Mouse (Mus musculus) B cell, adult 2 months (primary cell): ENCODE data around the gene Slc29a1.
A peak's percentile ranks its signal among the peaks of the same experiment; 100 is the strongest.

Experiments
- DNase-seq, 2 experiments: peaks; one replicate each; pipeline ENCODE4 v3.0.0; 2022

The Slc29a1 gene

GRCm38 (mm10) chr17:45549617-45550181, 49.7 kb downstream of the Slc29a1 start, which contains the start of gene Tmem151b:
TSS of gene Tmem151b (minus strand) at chr17:45549677.
- DNase-seq: peak in 1 of 2 experiments; percentile 5

DNA sequence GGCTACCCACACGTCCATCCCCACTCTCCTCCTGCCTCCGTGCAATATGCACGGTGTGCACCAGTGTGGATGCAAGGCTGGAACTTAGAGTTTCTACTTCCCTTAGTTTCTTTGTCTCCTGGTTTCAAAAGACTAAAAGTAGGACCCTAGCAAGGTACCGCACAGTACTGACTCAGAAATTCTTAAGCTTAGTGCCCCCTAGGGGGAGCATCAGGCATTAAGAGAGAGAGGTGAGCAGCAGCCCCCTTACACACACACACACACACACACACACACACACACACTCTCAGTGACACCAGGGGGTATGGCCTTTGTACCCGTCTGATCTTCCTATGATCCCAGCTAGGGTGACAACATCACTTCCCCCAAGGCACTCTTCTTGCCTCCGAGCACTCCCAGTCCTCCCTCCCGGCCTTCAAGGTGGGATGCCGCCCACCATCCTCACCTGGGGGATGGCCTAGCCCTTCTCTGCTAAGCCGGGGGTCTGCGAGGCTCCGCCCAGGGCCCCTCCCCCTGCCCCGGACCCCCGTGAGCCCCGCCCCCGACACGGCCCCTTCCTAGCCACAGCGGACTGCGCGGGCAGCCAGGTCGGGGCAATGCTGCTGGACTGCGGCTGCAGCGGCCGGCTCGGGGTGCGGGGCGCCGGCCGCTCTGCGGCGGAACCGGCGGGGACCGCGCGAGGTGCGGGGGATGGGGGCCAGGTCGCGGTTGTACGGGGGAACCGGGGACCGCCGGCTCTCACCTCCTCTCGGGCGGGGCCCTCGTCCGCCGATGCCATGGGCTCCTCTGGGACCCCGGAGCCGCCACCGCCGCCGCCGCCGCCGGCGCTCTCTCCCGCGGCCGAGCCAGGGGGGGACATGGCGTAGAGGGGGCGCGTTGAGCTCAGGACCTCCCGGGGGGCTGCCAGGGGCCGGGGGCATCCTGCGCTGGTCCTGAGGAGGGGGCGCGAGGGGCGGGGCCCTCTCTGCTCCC, 50.6 kb downstream of the Slc29a1 start:
- peak in 1 of 2 experiments; percentile 49 for DNase-seq

DNA sequence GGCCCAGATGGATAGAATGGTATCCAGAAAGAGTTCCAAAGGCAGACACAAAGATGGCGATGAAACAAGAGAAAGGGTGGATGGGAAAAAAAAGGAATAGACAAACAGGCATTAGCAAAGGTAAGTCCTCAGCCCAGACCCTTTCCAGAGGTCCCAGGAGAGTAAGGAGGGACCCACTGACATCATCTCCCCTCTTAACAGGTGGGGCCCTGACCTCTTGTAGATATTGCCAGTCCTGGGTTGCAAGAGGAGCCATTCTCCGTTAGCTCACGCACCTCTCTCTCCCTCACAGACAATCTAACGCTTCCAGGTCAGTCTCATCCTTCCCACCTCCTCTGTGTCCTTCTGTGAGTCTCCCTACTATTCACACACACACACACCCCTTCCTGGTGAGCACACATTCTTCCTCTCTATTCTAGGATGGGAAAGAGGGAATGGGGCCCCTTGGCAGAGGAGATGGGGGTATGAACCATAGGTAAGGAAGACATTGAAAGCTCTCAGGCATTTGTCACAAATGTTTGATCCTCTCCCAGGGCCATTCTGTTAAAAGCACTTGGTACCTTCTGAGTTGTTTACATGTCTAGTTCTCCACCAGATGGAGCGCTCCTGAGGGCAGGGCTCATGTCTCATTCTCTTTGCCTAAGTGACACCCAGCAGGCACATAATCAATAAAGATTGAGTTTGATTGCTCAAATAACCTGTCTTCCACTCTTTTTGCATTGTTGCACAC, 51.8 kb downstream of the Slc29a1 start:
- no peak for DNase-seq

DNA sequence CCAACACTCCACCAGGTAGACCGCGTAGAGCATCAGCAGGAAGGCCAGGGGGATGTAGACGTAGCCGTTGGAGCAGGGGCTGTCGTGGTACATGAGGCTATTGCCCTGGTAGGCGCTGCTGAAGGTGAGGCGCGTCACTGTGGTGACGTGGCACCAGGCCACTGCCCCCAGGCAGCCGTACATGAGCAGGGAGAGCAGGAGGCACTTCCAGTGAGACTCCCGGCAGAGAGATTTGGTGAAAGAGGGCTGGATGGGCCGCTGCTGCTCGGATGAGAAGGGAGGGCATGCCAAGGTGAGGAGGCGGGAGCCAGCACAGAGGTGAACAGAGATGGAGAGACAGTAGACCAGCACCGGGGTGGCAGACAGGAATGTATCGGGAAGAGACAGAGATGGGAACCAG, 52.5 kb downstream of the Slc29a1 start:
- DNase-seq: no peak

DNA sequence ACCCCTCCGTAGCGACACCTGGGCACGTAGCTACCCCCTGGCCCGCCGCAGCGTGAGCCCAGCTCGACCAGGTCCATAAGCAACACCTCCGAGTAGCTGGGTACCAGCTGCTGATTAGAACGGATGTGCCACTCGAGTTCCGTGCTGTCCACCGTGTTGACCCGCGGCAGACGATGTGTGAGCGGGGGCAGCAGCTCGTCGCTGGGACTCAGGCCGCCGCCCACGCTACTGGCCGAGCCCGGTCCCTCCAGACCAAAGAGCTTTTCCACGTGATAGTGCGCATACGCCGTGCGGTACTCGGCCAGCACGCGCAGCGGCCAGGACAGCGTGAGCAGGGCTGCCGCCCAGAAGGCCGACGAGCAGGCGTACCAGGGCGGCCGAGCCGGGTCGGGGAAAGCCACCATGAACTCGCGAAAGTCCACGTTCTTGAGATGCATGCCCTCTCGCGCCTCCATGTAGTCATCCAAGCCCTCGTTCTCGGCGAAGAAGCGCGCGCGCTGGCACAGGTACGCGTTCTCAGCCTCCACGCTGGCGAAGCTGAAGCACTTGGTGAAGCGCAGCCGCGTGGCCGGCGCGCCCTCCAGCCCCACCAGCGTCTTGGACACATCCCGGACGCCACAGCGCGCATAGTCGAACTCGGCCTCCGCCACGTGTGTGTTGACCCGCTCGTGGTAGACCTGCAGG, 54.0 kb downstream of the Slc29a1 start:
- DNase-seq: no peak

- no peak for DNase-seq
These were observed 54.5 kb downstream of the Slc29a1 start for GRCm38 (mm10) chr17:45544873-45545277.

- DNase-seq: peak in 1 of 2 experiments; percentile 28
These were observed 55.2 kb downstream of the Slc29a1 start for GRCm38 (mm10) chr17:45544001-45544872.

DNA sequence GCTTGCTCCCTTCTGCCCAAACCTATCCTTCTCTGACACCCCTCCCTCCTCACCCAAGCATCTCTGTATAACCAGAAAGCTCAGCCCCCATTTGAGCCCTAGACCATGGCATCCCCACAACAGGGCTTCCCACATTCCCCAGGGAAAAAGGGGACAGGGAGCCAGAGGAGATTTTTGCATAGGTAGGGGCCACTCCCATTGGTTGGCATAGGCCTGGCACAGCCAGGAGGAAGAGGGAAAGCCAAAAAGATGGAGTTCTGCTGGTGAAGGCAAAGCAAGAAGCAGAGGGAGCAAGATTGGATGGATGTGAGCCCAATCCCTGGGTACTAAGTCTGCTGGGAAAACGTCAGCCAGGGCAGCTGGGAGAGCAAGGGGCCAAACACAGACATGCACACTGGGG, 56.3 kb downstream of the Slc29a1 start:
- DNase-seq: no peak

DNA sequence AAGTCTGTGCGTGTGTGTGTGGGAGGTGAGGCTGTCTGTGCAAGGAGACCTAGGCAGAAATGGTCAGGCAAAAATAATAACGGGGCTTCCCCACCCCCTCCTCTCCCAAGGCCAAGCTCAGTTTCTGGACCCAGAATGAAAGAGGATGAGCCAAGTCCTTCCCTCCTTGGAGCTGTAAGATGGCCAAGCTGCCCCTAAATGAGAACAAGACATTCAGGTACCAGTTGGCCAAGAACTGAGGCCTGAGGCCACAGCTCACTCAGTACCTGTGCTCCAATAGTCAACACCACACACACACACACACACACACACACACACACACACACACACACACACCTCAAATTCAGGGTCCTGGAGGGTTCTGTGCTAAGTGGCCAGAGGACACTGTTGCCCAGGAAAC, 56.7 kb downstream of the Slc29a1 start:
- DNase-seq: no peak

GRCm38 (mm10) chr17:45542129-45542528, 57.3 kb downstream of the Slc29a1 start:
- DNase-seq: no peak

DNA sequence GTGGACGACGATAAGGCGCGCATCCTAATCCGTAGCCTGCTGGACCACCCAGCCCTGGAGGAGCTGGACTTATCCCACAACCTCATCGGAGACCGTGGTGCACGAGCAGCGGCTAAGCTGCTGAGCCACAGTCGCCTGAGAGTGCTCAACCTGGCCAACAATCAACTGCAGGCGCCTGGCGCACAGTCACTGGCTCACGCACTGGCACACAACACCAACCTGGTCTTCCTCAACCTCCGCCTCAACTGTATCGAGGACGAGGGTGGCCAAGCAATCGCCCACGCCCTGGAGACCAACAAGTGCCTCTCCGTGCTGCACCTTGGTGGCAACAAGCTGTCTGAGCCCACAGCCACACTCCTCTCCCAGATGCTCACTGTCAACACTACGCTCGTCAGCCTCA, 59.7 kb downstream of the Slc29a1 start:
- no peak for DNase-seq

- DNase-seq: no peak
These were observed 61.0 kb downstream of the Slc29a1 start for GRCm38 (mm10) chr17:45538394-45538793.

DNA sequence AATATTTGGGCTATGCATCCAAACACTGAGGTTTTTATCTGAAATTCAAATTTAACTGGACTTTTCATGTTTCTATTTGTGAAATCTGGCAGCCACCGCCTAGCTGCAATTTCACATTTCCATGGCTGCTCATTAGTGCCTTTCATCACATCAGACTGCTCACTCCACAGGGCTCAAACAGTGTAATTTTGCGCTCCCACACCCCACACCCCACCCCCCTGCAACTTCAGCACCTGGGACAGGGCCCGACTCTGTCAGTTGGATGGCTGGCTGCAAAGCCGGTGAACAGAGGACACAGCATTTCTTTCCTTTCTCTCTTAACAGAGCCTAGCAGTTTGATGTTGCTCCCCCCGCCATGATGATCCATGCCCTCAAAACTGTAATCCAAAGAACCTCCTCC, 63.1 kb downstream of the Slc29a1 start:
- peak; percentile 39 to 44 for DNase-seq
